Mouse (Mus musculus) R1 (cell line): Measurements from ENCODE around the gene Mia2.
"Not testable (repeated sequence)": the region's sequence is repeated elsewhere in the genome, so short reads cannot be mapped to it uniquely, and the experiment has no call there.

ENCODE experiments used
- DNase-seq: peaks from one replicate; pipeline ENCODE4 v3.0.0-alpha.2; 2018; ENCODE audit warnings: low read depth, low spot score

Mia2 gene

DNA sequence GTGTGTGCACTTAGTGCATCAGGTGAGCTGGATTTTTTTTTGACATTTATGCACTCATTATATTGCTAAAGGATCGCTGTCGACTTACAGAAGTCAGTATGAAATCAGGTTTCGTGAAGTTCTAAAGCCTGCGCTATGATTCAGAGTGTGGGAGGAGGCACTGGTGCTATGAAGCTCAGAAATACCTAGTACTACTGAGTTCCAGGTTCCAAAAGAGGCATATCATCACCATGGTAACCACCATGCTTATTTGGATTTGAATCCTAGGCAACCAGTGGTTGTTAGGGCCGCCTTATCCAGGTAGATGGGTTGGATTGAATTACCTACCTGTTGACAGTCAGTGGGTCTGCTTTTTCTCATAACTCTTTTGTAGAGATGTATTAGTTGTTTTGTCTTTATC, 132.8 kb downstream of the Mia2 start:
- DNase-seq = no peak

DNA sequence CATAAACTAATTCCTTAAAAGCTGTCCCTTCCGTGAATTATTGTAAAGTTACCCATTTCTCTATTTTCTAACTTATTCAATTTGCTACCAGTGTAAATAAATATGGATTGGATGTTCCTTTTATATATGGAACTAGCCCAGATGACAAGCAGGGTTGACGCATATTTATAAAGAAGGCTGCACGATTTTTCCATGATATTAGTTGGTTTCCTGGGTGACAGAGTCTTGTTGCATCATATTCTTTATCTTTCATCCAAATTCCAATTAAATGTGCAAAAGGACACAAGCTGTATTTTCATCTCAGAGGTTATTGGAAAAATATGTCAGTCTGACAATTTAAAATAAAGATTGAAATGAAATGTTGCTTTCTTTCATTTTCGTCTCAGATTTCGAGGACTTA, 142.8 kb downstream of the Mia2 start:
- DNase-seq = no peak

DNA sequence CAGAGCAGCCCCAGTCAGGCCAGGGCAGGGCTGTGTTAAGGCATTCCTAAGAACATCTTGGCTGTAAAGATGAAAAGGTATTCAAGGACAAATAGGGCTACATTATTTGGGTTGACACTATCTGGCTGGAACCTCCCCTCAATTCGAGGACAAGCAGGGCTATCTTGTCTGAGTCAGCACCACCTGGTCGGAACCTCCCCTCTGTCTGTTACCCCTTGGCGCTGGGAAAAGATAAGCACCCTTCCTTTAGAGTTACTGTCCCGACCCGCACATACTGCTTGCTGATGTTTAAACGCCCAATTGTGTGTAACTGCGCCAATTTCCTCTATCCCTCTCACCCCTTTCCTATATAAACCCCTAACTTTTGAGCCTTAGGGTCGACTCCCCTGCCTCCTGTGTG, 145.4 kb downstream of the Mia2 start:
- DNase-seq = not testable (repeated sequence)
